Mouse (Mus musculus): ENCODE data around the gene Hist1h3f. TPM values are rescaled to one million over a fixed set of nuclear protein-coding genes. Genes with fewer than 3 reads are reported as not detected.
A peak's percentile ranks its signal among the peaks of the same experiment; 100 is the strongest.
"Not testable (repeated sequence)": the region's sequence is repeated elsewhere in the genome, so short reads cannot be mapped to it uniquely, and the experiment has no call there.

The Hist1h3f gene
- total and polyA plus RNA-seq, 2 experiments from 2014 or later: 0.21 to 239 TPM

DNA sequence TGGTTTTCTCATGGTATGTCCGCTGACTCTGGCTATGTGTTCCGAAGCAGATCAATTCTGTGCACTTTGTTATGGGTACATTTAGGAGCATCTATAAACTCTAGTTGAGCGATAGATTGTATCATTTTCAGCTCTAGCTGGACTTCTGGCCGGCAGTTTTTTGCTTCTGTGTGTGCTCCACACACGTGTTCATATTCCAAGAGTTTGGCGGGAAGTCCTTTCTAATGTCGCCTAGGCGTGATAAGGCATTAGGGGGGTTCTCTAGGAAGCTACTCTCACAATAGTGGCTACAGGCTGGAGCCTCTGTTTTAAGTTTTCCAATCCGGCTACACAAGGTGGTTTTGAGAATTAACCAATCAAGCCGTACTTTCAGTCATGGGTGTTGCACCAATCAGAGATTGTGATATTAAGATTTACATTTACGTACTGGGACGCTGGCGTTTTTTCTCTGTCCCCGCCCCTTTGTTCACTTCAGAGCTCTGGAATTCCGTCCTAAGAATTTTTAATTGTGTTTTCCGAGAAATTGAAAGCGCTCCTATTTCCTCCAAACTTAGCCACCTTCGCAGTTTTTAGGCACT lies 12.1 kb downstream of the Hist1h3f start:
- Histone ChIP-seq H3K9ac (replicated peaks; ENCODE audit: low read length, poor library complexity, severe bottlenecking) (peak overlapping the region; percentile 51), H3K4me3 (ENCODE audit: low read depth, low read length) (peak overlapping the region; percentile 48), H3K27me3 (ENCODE audit: insufficient read depth, low read length) (no peaks in the 10 kb centered on the region), H3K27ac (ENCODE audit: low read depth, low read length) (peak overlapping the region; percentile 70), H3K4me1 (ENCODE audit: insufficient read depth, low read length) (peaks cover 3% of the 10 kb centered on the region; the same call in 1 of the 2 replicates), H3K36me3 (ENCODE audit: insufficient read depth, low read length) (no peaks in the 10 kb centered on the region), H3K4me2 (ENCODE audit: low read depth, low read length, poor library complexity, severe bottlenecking) (peak overlapping the region; percentile 97), H3K9me3 (ENCODE audit: low read length) (no peaks in the 10 kb centered on the region)
- under 1% methylated on average over 18 of the region's 18 CpGs for WGBS
- no peak; the same call in 1 of the 2 replicates for TF ChIP-seq CTCF (IDR thresholded peaks at IDR 0.05)
- peak; percentile 97 for DNase-seq (ENCODE audit: low spot score)
- peak; percentile 76 for ATAC-seq (ENCODE audit: low FRiP score)

DNA sequence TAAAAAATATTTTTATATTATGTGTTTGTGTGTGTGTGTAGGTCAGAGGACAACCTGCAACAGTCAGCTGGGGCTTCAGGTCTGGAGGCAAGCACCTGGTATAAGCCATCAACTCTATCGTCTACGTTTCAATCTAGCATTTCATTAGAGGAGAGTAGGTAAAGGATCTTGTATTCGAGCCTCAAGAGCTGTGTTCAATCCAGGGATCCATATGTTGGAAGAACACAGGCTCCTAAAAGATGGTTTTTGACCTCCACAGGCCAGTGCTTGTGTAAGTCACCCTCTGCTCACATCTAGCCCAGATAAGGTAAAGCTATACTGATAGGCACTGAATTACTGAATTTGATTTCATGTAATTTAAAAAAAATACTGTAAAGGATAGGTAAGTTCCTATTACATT lies 13.1 kb downstream of the Hist1h3f start:
- 71% methylated on average over 3 of the region's 3 CpGs for WGBS
- Histone ChIP-seq H3K4me1 (ENCODE audit: insufficient read depth, low read length) (peaks cover 2% of the 10 kb centered on the region; the same call in 1 of the 2 replicates), H3K9ac (replicated peaks; ENCODE audit: low read length, poor library complexity, severe bottlenecking) (no peak overlapping the region), H3K4me2 (ENCODE audit: low read depth, low read length, poor library complexity, severe bottlenecking) (no peak overlapping the region), H3K27me3 (ENCODE audit: insufficient read depth, low read length) (no peaks in the 10 kb centered on the region), H3K36me3 (ENCODE audit: insufficient read depth, low read length) (no peaks in the 10 kb centered on the region), H3K4me3 (ENCODE audit: low read depth, low read length) (no peak overlapping the region), H3K27ac (ENCODE audit: low read depth, low read length) (no peak overlapping the region), H3K9me3 (ENCODE audit: low read length) (no peaks in the 10 kb centered on the region)
- DNase-seq (ENCODE audit: low spot score) (no peak), ATAC-seq (ENCODE audit: low FRiP score) (no peak)
- TF ChIP-seq CTCF (IDR thresholded peaks at IDR 0.05): no peak

DNA sequence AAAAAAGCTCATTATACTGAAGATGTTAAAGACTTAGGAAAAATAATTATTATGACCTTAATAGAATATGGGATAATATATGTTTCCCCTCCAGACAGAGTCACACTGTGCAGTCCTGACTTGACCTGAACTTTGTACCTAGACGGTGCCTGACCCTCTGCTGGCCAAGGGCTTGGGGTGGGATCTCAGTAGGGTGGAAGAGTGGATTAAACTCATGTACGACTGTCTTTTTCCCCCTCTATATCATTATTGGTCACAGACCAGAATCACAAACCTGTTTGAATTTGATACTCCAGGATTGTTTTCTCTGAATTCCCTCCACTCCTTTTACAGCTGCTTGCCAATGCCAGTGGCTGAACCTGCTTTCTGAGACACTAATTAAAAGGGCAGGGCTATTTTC lies 16.8 kb downstream of the Hist1h3f start:
- H3K4me3 ChIP-seq (ENCODE audit: low read depth, low read length); ATAC-seq (ENCODE audit: low FRiP score); H3K36me3 ChIP-seq (ENCODE audit: insufficient read depth, low read length); H3K9ac ChIP-seq (replicated peaks; ENCODE audit: low read length, poor library complexity, severe bottlenecking); H3K27me3 ChIP-seq (ENCODE audit: insufficient read depth, low read length); H3K4me1 ChIP-seq (ENCODE audit: insufficient read depth, low read length); H3K9me3 ChIP-seq (ENCODE audit: low read length); H3K27ac ChIP-seq (ENCODE audit: low read depth, low read length); H3K4me2 ChIP-seq (ENCODE audit: low read depth, low read length, poor library complexity, severe bottlenecking); DNase-seq (ENCODE audit: low spot score): not testable (repeated sequence)
- 12% methylated on average over 2 of the region's 2 CpGs for WGBS

DNA sequence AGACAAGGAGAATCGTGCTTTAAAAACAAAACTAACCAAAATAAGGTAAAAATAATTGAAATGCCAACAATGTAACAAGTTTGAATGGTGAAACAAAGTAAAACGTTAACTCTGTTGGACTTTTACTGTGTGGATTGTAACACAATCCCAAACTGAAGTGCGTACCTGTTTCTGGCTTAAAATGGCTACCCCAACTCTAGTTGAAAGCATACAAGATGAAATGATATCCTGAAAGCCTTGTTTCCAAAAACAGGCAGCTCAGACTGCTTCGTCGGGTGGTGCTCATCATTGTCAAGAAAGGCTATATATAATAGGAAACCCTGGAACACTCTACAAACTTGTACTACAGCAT lies 17.7 kb downstream of the Hist1h3f start:
- DNase-seq (ENCODE audit: low spot score); H3K27me3 ChIP-seq (ENCODE audit: insufficient read depth, low read length); ATAC-seq (ENCODE audit: low FRiP score); H3K4me1 ChIP-seq (ENCODE audit: insufficient read depth, low read length); H3K9me3 ChIP-seq (ENCODE audit: low read length); H3K36me3 ChIP-seq (ENCODE audit: insufficient read depth, low read length); H3K9ac ChIP-seq (replicated peaks; ENCODE audit: low read length, poor library complexity, severe bottlenecking); H3K27ac ChIP-seq (ENCODE audit: low read depth, low read length): not testable (repeated sequence)
- WGBS: 0% methylated on average over 2 of the region's 5 CpGs
- Histone ChIP-seq H3K4me2 (ENCODE audit: low read depth, low read length, poor library complexity, severe bottlenecking) (peak overlapping the region; percentile 70; the same call in 1 of the 2 replicates), H3K4me3 (ENCODE audit: low read depth, low read length) (peak overlapping the region; percentile 42)

DNA sequence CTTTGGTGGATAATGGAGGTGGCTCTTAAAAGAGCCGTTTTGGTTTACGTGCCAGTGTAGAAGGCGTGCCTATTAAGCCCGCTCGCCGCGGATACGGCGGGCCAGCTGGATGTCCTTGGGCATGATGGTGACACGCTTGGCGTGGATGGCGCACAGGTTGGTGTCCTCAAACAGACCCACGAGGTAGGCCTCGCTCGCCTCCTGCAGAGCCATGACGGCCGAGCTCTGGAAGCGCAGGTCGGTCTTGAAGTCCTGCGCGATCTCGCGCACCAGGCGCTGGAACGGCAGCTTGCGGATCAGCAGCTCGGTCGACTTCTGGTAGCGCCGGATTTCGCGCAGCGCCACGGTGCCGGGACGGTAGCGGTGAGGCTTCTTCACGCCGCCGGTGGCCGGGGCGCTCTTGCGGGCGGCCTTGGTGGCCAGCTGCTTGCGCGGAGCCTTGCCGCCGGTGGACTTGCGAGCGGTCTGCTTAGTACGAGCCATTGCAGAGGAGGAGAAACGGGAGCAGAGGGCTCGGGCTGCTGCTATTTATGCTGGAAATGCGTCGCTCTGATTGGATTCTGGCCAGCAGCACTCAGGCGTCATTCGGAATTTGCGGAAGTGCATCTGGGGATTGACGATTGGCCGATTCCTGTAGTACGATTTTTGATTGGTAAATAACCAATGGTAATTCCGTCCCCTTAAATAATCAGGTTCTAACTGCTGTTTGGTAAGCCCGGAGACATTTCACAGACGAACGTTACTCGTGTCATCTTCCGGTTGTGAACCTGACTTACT lies 18.2 kb downstream of the Hist1h3f start, which contains the start of gene Hist1h3e:
Gene Hist1h3e (minus strand): TSS at position 487 of the 777 bp plus-strand sequence.
- not testable (repeated sequence) for H3K27me3 ChIP-seq (ENCODE audit: insufficient read depth, low read length); H3K9me3 ChIP-seq (ENCODE audit: low read length); H3K4me1 ChIP-seq (ENCODE audit: insufficient read depth, low read length); H3K36me3 ChIP-seq (ENCODE audit: insufficient read depth, low read length)
- WGBS: under 1% methylated on average over 34 of the region's 67 CpGs
- DNase-seq (ENCODE audit: low spot score) (peak; percentile 99), ATAC-seq (ENCODE audit: low FRiP score) (peak; percentile 96)
- Histone ChIP-seq H3K4me3 (ENCODE audit: low read depth, low read length) (peak within 1 kb of the TSS; percentile 42), H3K9ac (replicated peaks; ENCODE audit: low read length, poor library complexity, severe bottlenecking) (peak within 1 kb of the TSS; percentile 56), H3K4me2 (ENCODE audit: low read depth, low read length, poor library complexity, severe bottlenecking) (peak within 1 kb of the TSS; percentile 70), H3K27ac (ENCODE audit: low read depth, low read length) (peak within 1 kb of the TSS; percentile 94)
